Mouse (Mus musculus) testis, adult 2 months (tissue): ENCODE measurements around the gene Antxr2. TPM values are rescaled to one million over a fixed set of nuclear protein-coding genes. Genes with fewer than 3 reads are reported as not detected.

Source experiments
- H3K27ac ChIP-seq: fragments of 200-500 bp; 2 replicates; pipeline ENCODE4 v1.5.1; 2012; ENCODE audit warnings: low read depth, low read length; ENCODE audit not compliant: control insufficient read depth, insufficient read depth
- H3K27me3 ChIP-seq: fragments of 200-500 bp; 2 replicates; pipeline ENCODE4 v1.6.1; 2012; ENCODE audit warnings: mild to moderate bottlenecking, low read length, moderate library complexity; ENCODE audit not compliant: control insufficient read depth, insufficient read depth
- H3K36me3 ChIP-seq: fragments of 200-500 bp; 2 replicates; pipeline ENCODE4 v1.6.1; 2012; ENCODE audit warnings: mild to moderate bottlenecking, low read length; ENCODE audit not compliant: control insufficient read depth, insufficient read depth
- H3K4me1 ChIP-seq: fragments of 200-500 bp; 2 replicates; pipeline ENCODE4 v1.6.1; 2012; ENCODE audit warnings: low read length; ENCODE audit not compliant: control insufficient read depth, insufficient read depth
- H3K4me3 ChIP-seq: fragments of 200-500 bp; 2 replicates; pipeline ENCODE4 v1.5.1; 2012; ENCODE audit warnings: low read depth, mild to moderate bottlenecking, low read length, moderate library complexity, mixed read lengths; ENCODE audit not compliant: control insufficient read depth
- CTCF ChIP-seq: fragments of 200-500 bp; IDR thresholded peaks from 2 replicates; pipeline ENCODE4 v1.5.1; 2012; ENCODE audit warnings: low read depth, mild to moderate bottlenecking, inconsistent platforms, low read length, moderate library complexity; ENCODE audit not compliant: control insufficient read depth, insufficient read depth, insufficient replicate concordance
- POLR2A ChIP-seq: fragments of 200-500 bp; IDR thresholded peaks from 2 replicates; pipeline ENCODE4 v1.6.1; 2012; ENCODE audit warnings: low read depth, mild to moderate bottlenecking, inconsistent platforms, low read length, moderate library complexity; ENCODE audit not compliant: control insufficient read depth
- polyA plus RNA-seq: library from polyadenylated mRNA; depleted of rRNA; stranded (reverse); fragments of >200 nt; gene quantifications from 2 replicates; pipeline ENCODE4 v1.2.3, GENCODE M21; 2012

The Antxr2 gene
- polyA plus RNA-seq, 1 experiment = 2.7 TPM

- H3K27ac ChIP-seq = no peak overlapping the region
Measured at GRCm38 (mm10) chr5:97881421-97881820, 149.4 kb downstream of the Antxr2 start.

GRCm38 (mm10) chr5:97880115-97880514 lies 150.7 kb downstream of the Antxr2 start:
- Histone ChIP-seq H3K27me3 (no peaks in the 10 kb centered on the region), H3K4me3 (no peak overlapping the region), H3K27ac (no peak overlapping the region), H3K4me1 (no peaks in the 10 kb centered on the region), H3K36me3 (no peaks in the 10 kb centered on the region)
- no peak for TF ChIP-seq CTCF
- no peak for TF ChIP-seq POLR2A

More at GRCm38 (mm10) chr5:97881421-97881820, 149.4 kb downstream of the Antxr2 start:
- no peaks in the 10 kb centered on the region for H3K36me3 ChIP-seq
- H3K27me3 ChIP-seq = no peaks in the 10 kb centered on the region
- H3K4me3 ChIP-seq = no peak overlapping the region
- H3K4me1 ChIP-seq = no peaks in the 10 kb centered on the region
- TF ChIP-seq POLR2A (no peak), CTCF (no peak)

- no peak overlapping the region for H3K4me3 ChIP-seq
- no peaks in the 10 kb centered on the region for H3K36me3 ChIP-seq
- H3K27ac ChIP-seq = no peak overlapping the region
- H3K4me1 ChIP-seq = no peaks in the 10 kb centered on the region
- H3K27me3 ChIP-seq = no peaks in the 10 kb centered on the region
- TF ChIP-seq CTCF (no peak), POLR2A (no peak)
Measured at GRCm38 (mm10) chr5:97878871-97879270, 152.0 kb downstream of the Antxr2 start.

- H3K27me3 ChIP-seq = no peaks in the 10 kb centered on the region
- H3K36me3 ChIP-seq = no peaks in the 10 kb centered on the region
- no peaks in the 10 kb centered on the region for H3K4me1 ChIP-seq
- no peak overlapping the region for H3K4me3 ChIP-seq
- H3K27ac ChIP-seq = no peak overlapping the region
- TF ChIP-seq POLR2A = no peak
- no peak for TF ChIP-seq CTCF
Measured at GRCm38 (mm10) chr5:97878215-97878794, 152.5 kb downstream of the Antxr2 start.

GRCm38 (mm10) chr5:97876895-97877294 lies 153.9 kb downstream of the Antxr2 start:
- no peaks in the 10 kb centered on the region for H3K36me3 ChIP-seq

GRCm38 (mm10) chr5:97867921-97868320 lies 162.9 kb downstream of the Antxr2 start:
- no peak overlapping the region for H3K4me3 ChIP-seq
- no peak for TF ChIP-seq POLR2A
- no peak for TF ChIP-seq CTCF
- H3K27me3 ChIP-seq = no peaks in the 10 kb centered on the region
- no peaks in the 10 kb centered on the region for H3K4me1 ChIP-seq
- H3K36me3 ChIP-seq = no peaks in the 10 kb centered on the region
- no peak overlapping the region for H3K27ac ChIP-seq

More at GRCm38 (mm10) chr5:97876895-97877294, 153.9 kb downstream of the Antxr2 start:
- H3K4me1 ChIP-seq = no peaks in the 10 kb centered on the region
- no peaks in the 10 kb centered on the region for H3K27me3 ChIP-seq
- no peak overlapping the region for H3K27ac ChIP-seq
- no peak for TF ChIP-seq POLR2A
- TF ChIP-seq CTCF = no peak
- no peak overlapping the region for H3K4me3 ChIP-seq

GRCm38 (mm10) chr5:97866975-97867374 lies 163.9 kb downstream of the Antxr2 start:
- Histone ChIP-seq H3K4me1 (no peaks in the 10 kb centered on the region), H3K36me3 (no peaks in the 10 kb centered on the region), H3K27ac (no peak overlapping the region), H3K4me3 (no peak overlapping the region), H3K27me3 (no peaks in the 10 kb centered on the region)
- TF ChIP-seq POLR2A = no peak
- no peak for TF ChIP-seq CTCF
